Mouse (Mus musculus): ENCODE measurements around the gene Cdk5.

The Cdk5 gene

GRCm38 (mm10) chr5:24374216-24374615, 49.1 kb downstream of the Cdk5 start:
- peak; percentile 54 for DNase-seq (ENCODE audit: low spot score)

DNA sequence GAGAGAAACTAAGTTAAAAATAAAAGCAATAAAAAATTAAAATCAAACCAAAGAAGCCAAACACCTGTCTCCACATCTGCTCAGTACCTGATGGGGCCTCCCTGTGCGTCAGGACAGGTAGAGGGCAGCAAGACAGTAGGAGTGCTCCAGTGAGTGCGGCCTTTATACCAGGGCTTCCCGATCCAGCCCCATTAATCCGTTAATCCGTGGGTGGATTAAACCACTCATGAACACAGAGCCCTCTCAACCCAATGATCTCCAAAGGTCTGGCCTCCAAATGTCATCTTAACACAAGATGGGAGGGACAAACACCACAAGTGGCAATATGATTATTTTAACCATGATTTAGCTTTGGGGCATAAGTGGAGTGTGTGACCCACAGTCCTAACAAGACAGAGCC, 49.5 kb downstream of the Cdk5 start:
- no peak for DNase-seq (ENCODE audit: low spot score)

- DNase-seq (ENCODE audit: low spot score): no peak
These were observed 53.6 kb downstream of the Cdk5 start for GRCm38 (mm10) chr5:24369767-24370166.

Measured in adipocyte (in vitro differentiated cells).